Mouse (Mus musculus) neural tube, embryonic 11.5 days (tissue): ENCODE results near the gene Pinlyp. TPM values are rescaled to one million over a fixed set of nuclear protein-coding genes. Genes with fewer than 3 reads are reported as not detected.

Experiments used
- ATAC-seq: fragments of 200-750 bp; cut with Nextera tagmentation; 2 replicates; pipeline ENCODE4 v1.8.0; 2017; ENCODE audit warnings: moderate number of reproducible peaks, mild to moderate bottlenecking, moderate TSS enrichment, moderate library complexity; ENCODE audit not compliant: insufficient read depth, low FRiP score, low TSS enrichment
- DNase-seq: peaks from one replicate; pipeline ENCODE4 v3.0.0-alpha.2; 2015; ENCODE audit warnings: low spot score
- H3K27ac ChIP-seq: fragments of 300-500 bp; sonication (generic); 2 replicates; pipeline ENCODE4 v1.5.1; 2014; ENCODE audit warnings: low read depth, mild to moderate bottlenecking, low read length
- H3K27me3 ChIP-seq: fragments of 300-500 bp; sonication (generic); 2 replicates; pipeline ENCODE4 v1.6.1; 2014; ENCODE audit warnings: mild to moderate bottlenecking, low read length, mixed read lengths; ENCODE audit not compliant: control insufficient read depth, insufficient read depth
- H3K36me3 ChIP-seq: fragments of 300-500 bp; sonication (generic); 2 replicates; pipeline ENCODE4 v1.6.1; 2014; ENCODE audit warnings: mild to moderate bottlenecking, low read length, moderate library complexity, mixed read lengths; ENCODE audit not compliant: control insufficient read depth, insufficient read depth
- H3K4me1 ChIP-seq: fragments of 300-500 bp; sonication (generic); 2 replicates; pipeline ENCODE4 v1.6.1; 2014; ENCODE audit warnings: low read length, mixed read lengths; ENCODE audit not compliant: control insufficient read depth, insufficient read depth
- H3K4me2 ChIP-seq: fragments of 300-500 bp; sonication (generic); 2 replicates; pipeline ENCODE4 v1.6.1; 2014; ENCODE audit warnings: low read depth, mild to moderate bottlenecking, moderate library complexity
- H3K4me3 ChIP-seq: fragments of 300-500 bp; sonication (generic); 2 replicates; pipeline ENCODE4 v1.5.1; 2014; ENCODE audit warnings: low read depth, low read length
- H3K9ac ChIP-seq: fragments of 300-500 bp; sonication (generic); 2 replicates; pipeline ENCODE4 v1.6.1; 2014; ENCODE audit warnings: mild to moderate bottlenecking, low read length
- H3K9me3 ChIP-seq: fragments of 300-500 bp; sonication (generic); 2 replicates; pipeline ENCODE4 v1.6.1; 2016; ENCODE audit warnings: low read length; ENCODE audit not compliant: control insufficient read depth
- WGBS: fragments of 180-500 bp; shearing (Covaris S2); extraction: QIAGEN DNeasy Blood & Tissue Kit; methylation state at CpG from one replicate; pipeline ENCODE4 v1.1.7; 2014; 5-methylcytosine and 5-hydroxymethylcytosine counted together
- polyA plus RNA-seq: library from polyadenylated mRNA; unstranded; fragments of >200 nt; fragmentation: Nextera tagmentation; extraction: Ambion mirVana; gene quantifications from 2 replicates; pipeline ENCODE4 v1.2.1, GENCODE M21; 2014

The Pinlyp gene
- polyA plus RNA-seq, 1 experiment from 2014 or later: not detected

DNA sequence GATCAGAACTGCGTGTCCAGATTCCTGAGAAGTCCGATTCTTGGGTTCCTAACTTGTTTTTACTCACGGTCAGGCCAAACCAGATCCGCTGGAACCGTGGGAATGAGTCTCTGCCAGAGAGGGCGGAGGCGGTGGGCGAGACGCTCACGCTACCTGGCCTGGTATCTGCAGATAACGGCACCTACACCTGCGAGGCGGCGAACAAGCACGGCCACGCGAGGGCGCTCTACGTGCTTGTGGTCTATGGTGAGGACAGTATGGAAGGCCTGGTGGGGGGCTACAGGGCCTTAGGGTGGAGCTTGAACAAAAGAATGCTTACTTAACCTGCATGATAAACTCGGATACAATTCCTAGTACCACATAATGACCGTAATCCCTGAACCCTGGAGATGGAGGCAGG, 44.4 kb downstream of the Pinlyp start:
- no peaks in the 10 kb centered on the region for H3K9me3 ChIP-seq
- no peak overlapping the region for H3K9ac ChIP-seq
- peaks cover 6% of the 10 kb centered on the region for H3K36me3 ChIP-seq
- WGBS: 53% methylated on average over 21 of the region's 21 CpGs
- H3K27ac ChIP-seq: no peak overlapping the region
- H3K4me2 ChIP-seq: no peak overlapping the region
- ATAC-seq (no peak), DNase-seq (no peak)
- H3K4me3 ChIP-seq: no peak overlapping the region
- H3K27me3 ChIP-seq: peaks cover 19% of the 10 kb centered on the region
- peaks cover 13% of the 10 kb centered on the region for H3K4me1 ChIP-seq

DNA sequence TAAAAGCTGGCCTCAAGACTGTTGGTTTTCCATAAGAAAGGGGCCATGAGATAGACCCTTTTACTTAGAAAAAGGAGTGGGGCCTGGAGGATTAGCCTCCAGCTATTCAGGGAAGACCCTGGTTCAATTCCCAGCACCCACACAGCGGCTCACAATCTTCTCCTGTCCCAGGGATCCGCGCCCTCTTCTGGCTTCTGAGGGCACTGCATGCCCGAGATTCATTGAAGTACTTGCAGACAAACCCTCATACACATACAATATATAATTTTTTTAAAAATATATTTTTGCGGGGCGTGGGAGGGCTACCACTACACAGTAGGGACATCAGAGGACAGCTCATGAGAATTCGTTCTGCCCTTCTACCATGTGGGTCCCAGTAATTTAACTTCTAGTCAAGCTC, 45.0 kb downstream of the Pinlyp start:
- H3K27me3 ChIP-seq: peaks cover 19% of the 10 kb centered on the region
- peak; percentile 49 for DNase-seq

DNA sequence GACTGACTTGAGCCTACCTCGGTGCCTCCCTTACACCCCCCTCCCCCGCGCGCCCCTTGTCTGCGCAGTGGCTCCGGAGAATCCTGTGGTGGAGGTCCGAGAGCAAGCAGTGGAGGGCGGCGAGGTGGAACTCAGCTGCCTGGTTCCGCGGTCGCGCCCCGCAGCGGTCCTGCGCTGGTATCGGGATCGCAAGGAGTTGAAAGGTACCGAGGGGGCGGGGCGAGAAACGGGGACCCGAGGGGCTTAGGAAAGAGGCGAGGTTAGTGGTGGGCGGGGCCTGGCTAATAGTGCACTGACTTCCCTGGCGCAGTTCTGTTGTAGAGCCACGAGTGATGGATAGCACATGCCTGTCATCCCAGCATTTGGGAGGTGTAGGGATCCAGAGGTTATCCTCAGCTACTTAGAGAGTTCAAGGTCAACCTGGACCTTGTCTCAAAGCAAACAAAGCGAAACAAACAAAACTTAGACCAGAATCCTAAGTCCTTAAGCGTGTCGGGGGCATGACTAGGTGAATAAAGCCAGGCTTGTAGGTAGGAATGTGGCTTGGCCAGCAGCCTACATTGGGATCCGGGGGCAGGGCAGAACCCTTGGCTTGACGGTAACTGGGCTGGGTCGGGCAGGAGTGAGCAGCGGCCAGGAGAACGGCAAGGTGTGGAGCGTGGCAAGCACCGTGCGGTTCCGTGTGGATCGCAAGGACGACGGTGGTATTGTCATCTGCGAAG, 45.9 kb downstream of the Pinlyp start:
- Histone ChIP-seq H3K4me2 (peak overlapping the region; percentile 24), H3K9ac (no peak overlapping the region), H3K36me3 (peaks cover 6% of the 10 kb centered on the region), H3K4me1 (peaks cover 4% of the 10 kb centered on the region; the same call in 1 of the 2 replicates), H3K4me3 (peak overlapping the region; percentile 10; the same call in 1 of the 2 replicates), H3K27ac (no peak overlapping the region), H3K9me3 (no peaks in the 10 kb centered on the region), H3K27me3 (peaks cover 19% of the 10 kb centered on the region)
- ATAC-seq (peak; percentile 19; the same call in 1 of the 2 replicates), DNase-seq (no peak)
- 13% methylated on average over 43 of the region's 43 CpGs for WGBS

More for the DNA sequence above, 45.0 kb downstream of the Pinlyp start:
- Histone ChIP-seq H3K36me3 (peaks cover 6% of the 10 kb centered on the region), H3K9ac (no peak overlapping the region), H3K4me2 (no peak overlapping the region), H3K4me3 (no peak overlapping the region), H3K9me3 (no peaks in the 10 kb centered on the region), H3K27ac (no peak overlapping the region), H3K4me1 (peaks cover 10% of the 10 kb centered on the region)
- no peak for ATAC-seq
- 37% methylated on average over 7 of the region's 7 CpGs for WGBS

Other genes with a start within 250 kb of the Pinlyp start
- 34.4 and 40.9 TPM in 2 replicates for gene Zfp61, start 244.9 kb downstream of the Pinlyp start, polyA plus RNA-seq
- gene Zfp94, start 229.5 kb downstream of the Pinlyp start, polyA plus RNA-seq: 12.2 and 16.5 TPM in 2 replicates
- gene Tescl, start 212.2 kb downstream of the Pinlyp start, polyA plus RNA-seq: not detected in 2 replicates
- not detected in 2 replicates for gene Lypd5, start 196.9 kb downstream of the Pinlyp start, polyA plus RNA-seq
- 2.4 and 3.8 TPM in 2 replicates for gene Kcnn4, start 175.9 kb downstream of the Pinlyp start, polyA plus RNA-seq
- gene Smg9, start 146.5 kb downstream of the Pinlyp start, polyA plus RNA-seq: 21.8 and 27.3 TPM in 2 replicates
- not detected in 2 replicates for gene Irgc1, start 93.8 kb downstream of the Pinlyp start, polyA plus RNA-seq
- gene Plaur, start 83.6 kb downstream of the Pinlyp start, polyA plus RNA-seq: 1.5 and 2.2 TPM in 2 replicates
- gene Cadm4, start 64.1 kb downstream of the Pinlyp start, polyA plus RNA-seq: 6.9 and 8.1 TPM in 2 replicates
- gene Zfp428, start 39.1 kb downstream of the Pinlyp start, polyA plus RNA-seq: 69.2 and 79.1 TPM in 2 replicates
- gene AC161166.1, start 33.7 kb downstream of the Pinlyp start, polyA plus RNA-seq: 0.50 and 0.70 TPM in 2 replicates
- gene Irgq, start 15.4 kb downstream of the Pinlyp start, polyA plus RNA-seq: 16.4 and 19.1 TPM in 2 replicates
- gene Xrcc1, start 171 bp upstream of the Pinlyp start, polyA plus RNA-seq: 100 and 120 TPM in 2 replicates
- gene Ethe1, start 41.4 kb upstream of the Pinlyp start, polyA plus RNA-seq: 23.4 and 23.5 TPM in 2 replicates
- 1.7 and 2.1 TPM in 2 replicates for gene Zfp575, start 41.5 kb upstream of the Pinlyp start, polyA plus RNA-seq
- gene Phldb3, start 64.6 kb upstream of the Pinlyp start, polyA plus RNA-seq: 0.11 TPM in 1 of 2 replicates, not detected in the other
- gene Lypd3, start 90.4 kb upstream of the Pinlyp start, polyA plus RNA-seq: 0.76 and 0.99 TPM in 2 replicates
- gene Tex101, start 130.6 kb upstream of the Pinlyp start, polyA plus RNA-seq: not detected in 2 replicates
- gene BC049730, start 163.1 kb upstream of the Pinlyp start, polyA plus RNA-seq: not detected in 2 replicates
- not detected in 2 replicates for gene Gm4763, start 180.8 kb upstream of the Pinlyp start, polyA plus RNA-seq
- gene Cd177, start 214.2 kb upstream of the Pinlyp start, polyA plus RNA-seq: not detected in 2 replicates
- not detected in 2 replicates for gene Ceacam10, start 231.1 kb upstream of the Pinlyp start, polyA plus RNA-seq